Mouse (Mus musculus) frontal cortex, postnatal 36 days (tissue): ENCODE data around the gene Glrx.

Experiments used
- DNase-seq, 2 experiments: peaks; one replicate each; pipeline ENCODE4 v3.0.0; 2022; ENCODE audit warnings: low spot score in 2 of 2

The Glrx gene

GRCm38 (mm10) chr13:75883792-75884191 lies 44.1 kb downstream of the Glrx start:
- no peak for DNase-seq

- DNase-seq: peak in 1 of 2 experiments; percentile 39
These were observed 52.2 kb downstream of the Glrx start for GRCm38 (mm10) chr13:75891868-75892267.

- no peak for DNase-seq
These were observed 52.6 kb downstream of the Glrx start for GRCm38 (mm10) chr13:75892291-75892690.

- no peak for DNase-seq
These were observed 53.2 kb downstream of the Glrx start for GRCm38 (mm10) chr13:75892876-75893275.
